In genomic region chr2:24047551-24048479, GRCm38 (mm10) we compare ENCODE assay signal across 9 mouse cellular contexts. TPM values are rescaled to one million over a fixed set of nuclear protein-coding genes. Genes with fewer than 3 reads are reported as not detected.
DNase-seq lines count a peak whose midpoint lies in the region; ATAC-seq lines count a peak whose summit lies in the region.
"Had no signal": no experiment of that assay in that cellular context is flagged by ENCODE, and none has a peak within 500 bp of the region (broad histone marks: within the 10 kb centered on the region; RNA-seq: fewer than 3 reads in every experiment).

No protein-coding gene starts in this region.

- no peak overlapping the region for H3K9ac ChIP-seq in kidney, embryonic 14.5 days (ENCODE audit: low read depth, low read length)
- H3K9ac ChIP-seq in embryonic facial prominence, embryonic 11.5 days (replicated peaks; ENCODE audit: low read length), result peak overlapping the region; percentile 32; the same call in 1 of the 2 replicates
- H3K9ac ChIP-seq in intestine, embryonic 14.5 days (ENCODE audit: low read length), result peak overlapping the region; percentile 39; the same call in 1 of the 2 replicates
- peak overlapping the region; percentile 65 for H3K9ac ChIP-seq in midbrain, embryonic 16.5 days (ENCODE audit: low read depth, low read length)

- H3K4me2 ChIP-seq in kidney, embryonic 14.5 days (replicated peaks; ENCODE audit: low read depth, low read length), result peak overlapping the region; percentile 42
- H3K4me2 ChIP-seq in embryonic facial prominence, embryonic 11.5 days (ENCODE audit: low read depth, low read length), result peak overlapping the region; percentile 44
- H3K4me2 ChIP-seq in intestine, embryonic 14.5 days (ENCODE audit: low read length), result peak overlapping the region; percentile 45
- H3K4me2 ChIP-seq in midbrain, embryonic 16.5 days (ENCODE audit: low read length), result peak overlapping the region; percentile 72

- H3K36me3 ChIP-seq in kidney, embryonic 14.5 days (ENCODE audit: control insufficient read depth, insufficient read depth, low read length), result no peaks in the 10 kb centered on the region
- no peaks in the 10 kb centered on the region for H3K36me3 ChIP-seq in embryonic facial prominence, embryonic 11.5 days (replicated peaks; ENCODE audit: control insufficient read depth, insufficient read depth, low read depth, low read length)
- no peaks in the 10 kb centered on the region for H3K36me3 ChIP-seq in intestine, embryonic 14.5 days (ENCODE audit: control insufficient read depth, insufficient read depth, low read length)
- H3K36me3 ChIP-seq in midbrain, embryonic 16.5 days (ENCODE audit: control insufficient read depth, insufficient read depth, low read length), result no peaks in the 10 kb centered on the region

- H3K9me3 ChIP-seq in kidney, embryonic 14.5 days (ENCODE audit: control insufficient read depth, low read length), result no peaks in the 10 kb centered on the region
- no peaks in the 10 kb centered on the region for H3K9me3 ChIP-seq in embryonic facial prominence, embryonic 11.5 days (replicated peaks; ENCODE audit: control insufficient read depth, low read length)
- H3K9me3 ChIP-seq in intestine, embryonic 14.5 days (ENCODE audit: control insufficient read depth, low read length), result no peaks in the 10 kb centered on the region
- H3K9me3 ChIP-seq in midbrain, embryonic 16.5 days (replicated peaks; ENCODE audit: control insufficient read depth, low read length, poor library complexity, severe bottlenecking), result no peaks in the 10 kb centered on the region

- 68% methylated on average over 6 of the region's 6 CpGs for WGBS in kidney, embryonic 14.5 days
- WGBS in embryonic facial prominence, embryonic 11.5 days, result 55% methylated on average over 6 of the region's 6 CpGs
- WGBS in intestine, embryonic 14.5 days, result 64% methylated on average over 6 of the region's 6 CpGs
- WGBS in midbrain, embryonic 16.5 days, result 21% methylated on average over 6 of the region's 6 CpGs

- H3K4me1 ChIP-seq in kidney, embryonic 14.5 days (ENCODE audit: control insufficient read depth, insufficient read depth, low read length), result no peaks in the 10 kb centered on the region
- no peaks in the 10 kb centered on the region for H3K4me1 ChIP-seq in embryonic facial prominence, embryonic 11.5 days (ENCODE audit: control insufficient read depth, insufficient read depth, low read length)
- peaks cover 5% of the 10 kb centered on the region; the same call in 1 of the 2 replicates for H3K4me1 ChIP-seq in intestine, embryonic 14.5 days (replicated peaks; ENCODE audit: control insufficient read depth, insufficient read depth, low read length)
- peaks cover 4% of the 10 kb centered on the region for H3K4me1 ChIP-seq in midbrain, embryonic 16.5 days (ENCODE audit: control insufficient read depth, insufficient read depth, low read length)

- H3K4me3 ChIP-seq in kidney, embryonic 14.5 days (ENCODE audit: low read length), result peak overlapping the region; percentile 31
- H3K4me3 ChIP-seq in embryonic facial prominence, embryonic 11.5 days (ENCODE audit: low read depth, low read length), result no peak overlapping the region; the same call in 1 of the 2 replicates
- peak overlapping the region; percentile 25 for H3K4me3 ChIP-seq in intestine, embryonic 14.5 days (ENCODE audit: low read depth, low read length)
- H3K4me3 ChIP-seq in midbrain, embryonic 16.5 days (ENCODE audit: low read depth, low read length), result peak overlapping the region; percentile 50

- H3K27ac ChIP-seq in kidney, embryonic 14.5 days (ENCODE audit: low read depth, low read length), result no peak overlapping the region
- H3K27ac ChIP-seq in embryonic facial prominence, embryonic 11.5 days (replicated peaks; ENCODE audit: low read depth, low read length), result no peak overlapping the region
- H3K27ac ChIP-seq in intestine, embryonic 14.5 days (ENCODE audit: low read depth), result peak overlapping the region; percentile 47; the same call in 1 of the 2 replicates
- peak overlapping the region; percentile 73; the same call in 1 of the 2 replicates for H3K27ac ChIP-seq in midbrain, embryonic 16.5 days (ENCODE audit: low read length)

- no peak for ATAC-seq in kidney, embryonic 14.5 days (ENCODE audit: low FRiP score, low TSS enrichment)
- 0 out of 2 replicates have a peak, but pooled peaks have one; percentile 48 for ATAC-seq in embryonic facial prominence, embryonic 11.5 days (replicated peaks; ENCODE audit: insufficient number of reproducible peaks, low FRiP score, low TSS enrichment, low read depth)
- ATAC-seq in intestine, embryonic 14.5 days (replicated peaks; ENCODE audit: low FRiP score, low TSS enrichment, low read depth), result no peak
- ATAC-seq in midbrain, embryonic 16.5 days, result peak; percentile 54
- ATAC-seq in CD4-positive, CD25-positive, alpha-beta regulatory T cell, adult 4 months, result no peak

- DNase-seq in kidney, postnatal 14 days, result no peak
- DNase-seq in embryonic facial prominence, embryonic 11.5 days (ENCODE audit: low spot score), result no peak
- no peak for DNase-seq in intestine, embryonic 14.5 days (ENCODE audit: low spot score)
- DNase-seq in spleen, postnatal 14 days (ENCODE audit: low spot score in 2 of 2), result no peak
- no peak for DNase-seq in layer of hippocampus, adult 18-20 months (ENCODE audit: low spot score in 2 of 2)

- H3K27me3 ChIP-seq in kidney, embryonic 14.5 days (ENCODE audit: control insufficient read depth, insufficient read depth, low read length), result no peaks in the 10 kb centered on the region
- no peaks in the 10 kb centered on the region for H3K27me3 ChIP-seq in embryonic facial prominence, embryonic 11.5 days (ENCODE audit: control insufficient read depth, insufficient read depth, low read length)
- H3K27me3 ChIP-seq in intestine, embryonic 14.5 days (replicated peaks; ENCODE audit: control insufficient read depth, insufficient read depth, low read length), result no peaks in the 10 kb centered on the region
- no peaks in the 10 kb centered on the region for H3K27me3 ChIP-seq in midbrain, embryonic 16.5 days (ENCODE audit: control insufficient read depth, insufficient read depth, low read depth, low read length)

RNA-seq across cellular contexts. Expression of gene Hnmt, which starts 1.4 kb away (rescaled TPM):
- 1.3 and 1.5 TPM in 2 replicates for polyA plus RNA-seq in kidney, embryonic 14.5 days (2014; fragmentation: Nextera tagmentation; extraction: Ambion mirVana)
- polyA plus RNA-seq in embryonic facial prominence, embryonic 11.5 days (2014; fragmentation: Nextera tagmentation; extraction: Ambion mirVana), result 2.1 and 2.3 TPM in 2 replicates
- 1.3 and 1.7 TPM in 2 replicates for polyA plus RNA-seq in intestine, embryonic 14.5 days (2014; fragmentation: Nextera tagmentation; extraction: Ambion mirVana)
- polyA plus RNA-seq in midbrain, embryonic 16.5 days (2015; fragmentation: Nextera tagmentation; extraction: Ambion mirVana), result 9.8 and 13.4 TPM in 2 replicates
- polyA plus RNA-seq in CD4-positive, CD25-positive, alpha-beta regulatory T cell, adult 4 months (2017; shearing (Covaris generic)), result not detected
- total RNA-seq in layer of hippocampus, adult 18-20 months (2021), result 10 to 100 TPM; 31.1 to 32.3 TPM
- total RNA-seq: ES-E14 had no signal

RNA-seq across cellular contexts. Expression of gene Tbpl2, which starts 48.6 kb away (rescaled TPM):
- polyA plus RNA-seq in kidney, embryonic 14.5 days (2014; fragmentation: Nextera tagmentation; extraction: Ambion mirVana), result not detected in 2 replicates
- not detected in 2 replicates for polyA plus RNA-seq in embryonic facial prominence, embryonic 11.5 days (2014; fragmentation: Nextera tagmentation; extraction: Ambion mirVana)
- not detected in 2 replicates for polyA plus RNA-seq in intestine, embryonic 14.5 days (2014; fragmentation: Nextera tagmentation; extraction: Ambion mirVana)
- not detected in 2 replicates for polyA plus RNA-seq in midbrain, embryonic 16.5 days (2015; fragmentation: Nextera tagmentation; extraction: Ambion mirVana)
- not detected for polyA plus RNA-seq in CD4-positive, CD25-positive, alpha-beta regulatory T cell, adult 4 months (2017; shearing (Covaris generic))
- total RNA-seq in layer of hippocampus, adult 18-20 months (2021), result not detected
- total RNA-seq: ES-E14 had no signal

Comparison
In these comparisons a context has a peak if more than half of its experiments do, and no peak if none do; other contexts are left out.
1. ATAC-seq: peak in embryonic facial prominence, embryonic 11.5 days (single experiment) and midbrain, embryonic 16.5 days (single experiment); none in kidney, embryonic 14.5 days (single experiment), intestine, embryonic 14.5 days (single experiment) and CD4-positive, CD25-positive, alpha-beta regulatory T cell, adult 4 months (single experiment).
2. H3K27ac ChIP-seq: peak in intestine, embryonic 14.5 days (single experiment) and midbrain, embryonic 16.5 days (single experiment); none in kidney, embryonic 14.5 days (single experiment) and embryonic facial prominence, embryonic 11.5 days (single experiment).
3. Peak in every context shown above with its lines, with median percentiles within 50 percentile points of each other: H3K4me2 ChIP-seq.